Mouse (Mus musculus): ENCODE measurements around the gene Celsr2.

Gene Celsr2

GRCm38 (mm10) chr3:108411026-108411753 is 4.2 kb downstream of the Celsr2 start:
- no peak for DNase-seq

GRCm38 (mm10) chr3:108410359-108410714 is 5.0 kb downstream of the Celsr2 start:
- peak in 1 of 2 experiments; percentile 3 for DNase-seq

DNA sequence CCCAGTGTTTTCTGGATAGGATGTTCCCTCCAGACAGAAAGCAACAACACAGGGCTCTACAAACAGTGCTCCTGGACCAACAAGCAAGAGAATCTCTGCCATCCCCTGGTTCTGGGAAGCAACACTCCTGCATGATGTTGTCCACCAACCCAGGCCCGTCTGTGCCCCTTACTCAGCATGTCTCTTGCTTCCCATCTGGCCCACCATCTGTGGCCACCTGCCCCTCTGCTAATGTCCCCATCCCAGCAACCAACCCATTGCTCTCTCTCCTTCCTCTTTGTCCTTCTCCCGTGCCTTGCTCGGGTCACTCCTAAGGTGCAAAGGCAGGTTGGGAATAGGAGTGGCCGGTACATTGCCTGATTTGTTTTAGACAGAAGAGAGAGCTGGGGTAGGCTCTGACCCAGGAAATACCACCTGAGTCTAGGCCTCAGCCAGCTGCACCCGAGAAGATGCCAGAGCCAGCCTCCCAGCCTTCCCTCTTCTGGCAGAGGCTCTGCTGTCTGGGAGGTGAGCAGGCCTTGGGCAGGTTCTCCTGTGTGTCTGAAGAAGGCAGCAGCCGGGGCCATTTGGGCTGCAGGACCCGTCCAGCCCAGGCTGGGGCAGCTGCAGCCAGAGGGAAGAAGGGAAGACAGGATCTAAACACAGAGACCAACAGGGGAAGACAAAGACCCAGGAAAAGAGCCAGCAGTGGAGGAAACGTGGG is 5.5 kb downstream of the Celsr2 start:
- no peak for DNase-seq

DNA sequence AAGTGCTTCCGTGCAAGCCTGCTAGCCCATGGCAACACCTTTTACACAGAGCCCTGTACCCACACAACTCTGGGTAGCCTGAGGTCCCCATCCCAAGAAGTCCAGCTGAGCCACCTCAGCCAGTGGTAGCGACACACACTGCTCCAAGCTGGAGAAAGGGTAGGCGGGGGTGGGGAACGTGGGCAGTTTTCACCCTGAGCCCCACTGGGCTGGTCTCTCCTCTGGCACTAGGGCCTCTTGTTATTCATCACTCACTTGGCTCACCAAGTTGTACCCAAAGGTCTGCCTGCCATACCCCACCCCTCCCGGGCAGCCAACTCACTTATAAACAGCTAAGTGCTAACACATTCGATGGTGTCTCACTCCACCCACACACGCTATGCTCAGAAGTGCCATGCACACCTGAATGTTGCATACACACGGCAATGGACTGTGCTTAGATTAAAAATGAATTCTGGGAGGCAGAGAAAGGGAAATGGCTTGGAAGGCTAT is 6.8 kb downstream of the Celsr2 start:
- no peak for DNase-seq

- peak in 1 of 2 experiments; percentile 4 for DNase-seq
Observed at GRCm38 (mm10) chr3:108406306-108406885, 9.0 kb downstream of the Celsr2 start.

- DNase-seq: no peak
Observed at GRCm38 (mm10) chr3:108405536-108406305, 9.6 kb downstream of the Celsr2 start.

GRCm38 (mm10) chr3:108402528-108402920 is 12.8 kb downstream of the Celsr2 start:
- peak in 1 of 2 experiments; percentile 15 for DNase-seq

DNA sequence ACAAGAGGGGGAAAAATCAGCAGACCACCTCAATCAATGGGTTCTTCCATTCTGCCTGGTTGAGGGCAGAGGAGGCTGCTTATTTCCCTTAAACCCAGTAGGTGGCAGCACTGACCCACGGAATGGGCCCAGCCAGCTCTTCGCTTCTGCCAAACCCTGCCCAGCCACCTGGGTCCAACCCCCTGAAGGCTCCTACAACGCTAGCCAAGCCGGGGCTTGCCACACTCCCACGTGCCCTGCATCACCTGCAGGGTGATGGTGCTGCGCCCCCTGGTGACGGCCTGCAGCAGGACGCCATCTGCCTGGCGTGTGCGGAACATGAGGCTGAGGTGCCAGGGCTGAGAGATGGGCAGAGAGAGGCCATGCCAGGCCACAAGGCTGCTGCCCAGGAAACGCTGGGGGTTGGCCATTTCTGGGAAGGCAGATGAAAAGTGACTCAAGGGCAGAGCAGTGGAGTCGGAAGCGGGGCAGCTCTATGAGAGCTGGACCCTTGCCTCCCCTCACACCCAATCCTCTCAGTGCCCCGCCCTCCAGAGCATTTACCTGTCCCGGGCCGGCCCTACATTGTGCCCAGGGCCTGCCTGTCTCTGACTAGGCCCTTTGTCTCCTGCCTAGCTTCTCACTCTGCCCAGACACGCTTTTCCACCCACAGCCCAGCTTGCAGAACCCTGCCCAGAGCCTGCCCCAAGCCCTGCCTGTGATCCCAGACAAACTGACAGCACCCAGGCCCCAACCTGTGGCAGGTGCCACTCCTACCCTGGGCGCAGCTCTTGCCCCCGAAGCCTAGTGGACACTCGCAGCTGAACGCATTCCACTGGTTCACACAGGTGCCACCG is 13.4 kb downstream of the Celsr2 start:
- DNase-seq: peak; percentile 92 to 95

GRCm38 (mm10) chr3:108400442-108400841 is 14.9 kb downstream of the Celsr2 start:
- peak in 1 of 2 experiments; percentile 6 for DNase-seq

DNA sequence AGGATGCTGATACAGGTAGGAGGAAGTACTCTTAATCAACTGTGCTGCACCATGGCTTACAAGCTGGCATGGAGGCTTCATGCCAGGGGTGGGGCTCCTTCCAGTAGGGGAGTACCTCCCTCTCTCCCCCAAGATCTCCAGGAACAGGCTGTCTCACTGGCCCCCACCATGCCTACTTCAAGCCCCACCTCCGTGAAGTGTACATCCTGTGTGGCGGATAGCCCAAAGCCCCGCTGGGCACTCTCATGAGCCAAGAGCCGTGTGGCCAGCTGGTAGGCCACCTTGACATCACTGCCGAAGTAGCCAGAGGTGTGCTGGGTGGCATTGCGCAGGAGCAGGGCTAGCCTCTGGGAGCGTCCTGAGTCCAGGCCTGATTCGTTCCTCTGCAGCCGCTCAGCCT is 17.1 kb downstream of the Celsr2 start:
- DNase-seq: peak in 1 of 2 experiments; percentile 6

GRCm38 (mm10) chr3:108392793-108393192 is 22.6 kb downstream of the Celsr2 start:
- no peak for DNase-seq

GRCm38 (mm10) chr3:108392299-108392698 is 23.1 kb downstream of the Celsr2 start:
- no peak for DNase-seq

DNA sequence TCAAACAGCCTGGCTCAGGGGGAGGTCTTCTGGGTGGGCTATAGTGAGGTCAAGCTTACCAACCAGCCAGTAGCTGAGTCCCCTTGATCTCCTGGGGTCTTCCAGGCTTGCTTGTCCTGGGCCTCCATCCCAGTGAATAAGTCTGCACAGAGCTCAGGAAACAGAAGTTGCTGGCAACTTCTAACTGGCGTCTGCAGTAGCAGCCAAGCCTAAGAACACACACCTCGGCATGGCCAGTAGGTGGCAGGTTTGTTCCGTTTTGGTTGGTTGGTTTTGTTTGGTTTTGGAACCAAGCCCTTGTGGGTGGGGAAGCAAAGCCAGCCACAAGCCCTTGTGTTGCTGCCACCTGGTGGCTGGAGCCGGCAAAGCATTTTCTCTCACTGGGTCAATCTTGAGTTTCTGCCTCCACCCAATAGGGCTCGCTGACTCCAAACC is 26.2 kb downstream of the Celsr2 start:
- peak; percentile 93 to 97 for DNase-seq

- no peak for DNase-seq
Observed at GRCm38 (mm10) chr3:108386186-108386585, 29.2 kb downstream of the Celsr2 start.

DNA sequence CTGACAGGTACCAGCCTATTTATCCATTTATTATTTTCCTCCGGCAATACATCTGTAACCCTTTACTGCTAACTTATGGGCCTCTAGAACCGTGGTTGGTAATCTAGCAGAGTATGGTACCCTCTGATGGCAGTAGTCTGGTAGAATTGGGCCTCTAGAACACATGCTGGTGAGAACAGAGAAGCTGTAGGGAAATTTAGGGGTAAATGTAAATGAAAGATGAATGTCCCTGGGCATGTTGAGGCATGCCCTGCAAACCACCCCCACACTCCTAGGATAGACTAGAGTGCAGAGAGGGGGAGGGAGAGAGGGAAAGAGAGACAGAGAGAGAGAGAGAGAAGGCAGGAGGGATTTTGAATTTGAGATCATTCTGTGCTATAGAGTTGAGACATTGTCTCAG is 30.9 kb downstream of the Celsr2 start:
- DNase-seq: no peak

DNA sequence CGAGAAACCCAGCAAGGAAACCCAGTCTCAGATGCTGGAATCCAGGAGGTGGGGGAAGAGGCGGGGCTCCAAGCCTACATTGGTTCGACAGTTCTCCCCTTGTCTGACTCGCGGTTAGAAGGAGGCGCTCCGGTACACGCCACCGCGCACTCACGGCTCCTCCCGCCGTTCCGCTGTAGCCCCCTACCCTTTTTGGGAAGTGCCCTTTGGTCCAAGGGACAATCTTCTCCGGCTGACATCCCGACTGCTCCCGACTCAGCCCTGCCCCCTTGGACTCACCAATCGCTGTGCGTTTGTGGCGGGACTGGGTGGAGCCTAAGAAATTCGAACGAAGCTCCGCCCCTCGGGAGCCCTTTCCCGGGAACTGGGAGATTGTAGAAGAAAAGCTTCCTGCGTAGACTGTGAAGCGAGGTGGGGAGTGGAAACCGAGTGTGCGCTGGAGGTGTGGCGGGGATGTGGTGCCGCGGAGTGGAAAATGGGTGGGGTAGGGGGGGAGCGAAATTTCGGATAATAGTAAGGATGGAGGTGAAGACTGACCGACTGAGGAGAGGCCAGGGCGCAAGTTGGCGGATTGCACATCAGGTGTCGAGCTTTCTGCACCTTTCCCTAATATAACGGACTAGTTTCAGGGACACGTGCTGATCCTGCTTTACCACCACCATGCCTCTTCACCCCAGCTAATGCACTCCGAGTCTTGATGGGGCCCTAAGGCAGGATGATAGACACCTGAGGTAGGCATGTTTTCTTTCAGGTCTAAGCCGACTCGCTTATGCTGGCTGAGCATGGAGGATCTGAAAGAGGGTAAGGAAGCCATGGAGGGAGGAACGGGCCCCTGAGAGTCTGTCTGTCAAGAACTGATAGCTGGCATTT is 31.6 kb downstream of the Celsr2 start, which contains the start of gene Psrc1:
TSS of gene Psrc1 (plus strand) at position 355 of the 870 bp plus-strand sequence.
- DNase-seq: peak; percentile 84 to 85

DNA sequence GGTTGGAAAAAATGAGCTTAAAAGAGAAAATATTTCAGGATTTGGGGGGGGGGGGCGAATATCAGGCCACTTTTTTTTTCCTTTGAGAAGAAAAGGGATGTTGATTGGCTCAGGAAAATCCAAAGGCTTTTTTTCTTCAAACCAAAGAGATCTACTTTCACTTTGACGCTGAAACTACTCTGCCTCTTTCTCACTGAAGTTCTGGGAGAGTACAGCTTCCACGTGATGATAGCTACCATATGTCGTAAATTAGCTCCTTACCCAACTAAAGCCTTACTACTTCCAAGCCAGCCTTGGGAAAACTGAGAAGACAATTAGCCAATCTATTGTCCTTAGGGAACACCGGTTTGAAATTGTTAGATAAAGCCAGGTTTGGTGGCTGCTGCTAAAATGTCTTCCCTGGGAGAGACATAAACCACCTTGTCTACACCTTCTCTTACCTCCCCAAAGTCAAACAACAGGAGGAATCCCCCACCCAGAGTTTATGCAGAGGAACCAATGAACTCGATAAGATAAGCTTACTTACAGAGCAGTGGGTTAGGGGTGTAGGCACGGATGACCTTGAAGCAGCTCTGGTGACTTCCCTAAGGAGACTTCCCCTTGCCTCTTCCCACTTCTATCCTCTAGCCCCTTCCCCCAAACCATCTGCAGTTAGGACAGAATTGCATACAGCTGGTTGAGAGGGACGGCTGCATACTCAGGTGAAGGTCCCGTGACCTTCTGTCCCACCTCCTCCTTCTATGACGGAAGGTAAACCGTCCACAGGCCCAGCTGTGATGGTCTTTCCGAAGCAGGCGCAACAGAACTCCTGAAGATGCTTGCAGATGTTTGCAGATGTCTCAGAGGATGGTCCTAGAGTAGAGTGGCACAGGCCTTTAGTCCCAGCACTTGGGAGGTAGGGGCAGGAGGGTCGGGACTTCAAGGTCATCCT is 33.1 kb downstream of the Celsr2 start:
- DNase-seq: no peak

- DNase-seq: no peak
Observed at GRCm38 (mm10) chr3:108380695-108381094, 34.7 kb downstream of the Celsr2 start.

GRCm38 (mm10) chr3:108378875-108379663 is 36.3 kb downstream of the Celsr2 start:
- DNase-seq: no peak
